Mouse (Mus musculus) c-Kit-positive CD71-positive TER-119-negative erythroid progenitor cells, embryonic 14.5 days (primary cell): ENCODE results near the gene Evx1.
"Not testable (repeated sequence)": the region's sequence is repeated elsewhere in the genome, so short reads cannot be mapped to it uniquely, and the experiment has no call there.

Source experiments
- DNase-seq: peaks from one replicate; pipeline ENCODE4 v3.0.0-alpha.2; 2013; ENCODE audit warnings: low read depth

Gene Evx1

GRCm38 (mm10) chr6:52321826-52322315 lies 8.6 kb downstream of the Evx1 start:
- no peak for DNase-seq

- DNase-seq, result no peak
These were observed 9.5 kb downstream of the Evx1 start for GRCm38 (mm10) chr6:52322721-52323215.

DNA sequence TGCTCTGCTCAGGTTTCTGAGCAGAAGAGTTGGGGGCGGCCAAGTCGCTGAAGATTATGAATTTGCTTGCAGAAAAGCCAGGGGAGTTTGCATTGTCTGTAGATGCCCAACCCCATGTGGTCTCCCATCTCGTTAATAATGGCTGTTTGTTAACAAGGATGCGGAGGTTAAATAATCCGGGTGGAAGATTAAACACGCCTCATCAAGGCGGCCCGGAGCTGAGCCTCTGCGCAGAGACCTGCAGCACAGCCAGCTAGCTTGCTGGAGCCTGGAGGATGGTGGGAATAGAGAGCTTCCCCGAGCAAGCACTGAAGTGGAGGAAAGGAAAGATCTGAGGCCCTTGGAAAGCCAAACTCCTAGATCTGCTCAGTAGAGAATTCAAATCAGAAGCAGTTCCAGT lies 10.0 kb downstream of the Evx1 start:
- no peak for DNase-seq

DNA sequence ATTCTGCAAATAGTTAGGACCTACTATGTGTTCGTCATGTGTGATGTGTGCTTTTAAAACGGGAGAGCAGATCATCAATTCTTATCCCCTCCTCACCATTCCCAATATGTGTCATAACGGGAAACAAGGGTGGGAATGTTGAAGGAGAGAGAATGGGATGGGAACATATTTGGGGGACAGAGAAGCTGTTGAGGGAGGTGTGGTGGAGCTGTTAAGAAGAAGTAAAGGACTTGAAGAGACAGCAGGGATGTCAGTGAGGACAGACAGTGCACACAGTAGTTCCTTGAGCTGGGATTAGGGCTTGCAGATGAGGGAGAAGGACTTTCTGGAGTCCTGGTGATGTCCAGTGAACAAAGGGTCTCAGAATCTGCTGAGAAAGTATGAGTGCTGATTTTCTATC lies 10.8 kb downstream of the Evx1 start:
- DNase-seq, result no peak

DNA sequence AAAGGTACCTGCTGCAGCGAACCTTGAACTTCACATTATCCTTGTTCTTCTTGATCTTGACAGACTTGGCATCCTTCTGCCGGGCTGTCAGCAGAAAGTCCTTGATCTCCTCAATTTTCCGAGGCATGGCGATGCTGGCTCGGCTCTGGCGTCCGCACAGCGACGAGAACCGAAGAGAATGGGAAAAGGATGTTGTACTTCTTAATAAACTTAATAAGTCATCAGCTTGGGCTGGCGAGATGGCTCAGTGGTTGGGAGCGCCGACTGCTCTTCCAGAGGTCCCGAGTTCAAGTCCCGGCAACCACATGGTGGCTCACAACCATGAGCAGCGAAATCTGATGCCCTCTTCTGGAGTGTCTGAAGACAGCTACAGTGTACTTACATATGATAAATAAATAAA lies 33.5 kb downstream of the Evx1 start:
- DNase-seq, result not testable (repeated sequence)

DNA sequence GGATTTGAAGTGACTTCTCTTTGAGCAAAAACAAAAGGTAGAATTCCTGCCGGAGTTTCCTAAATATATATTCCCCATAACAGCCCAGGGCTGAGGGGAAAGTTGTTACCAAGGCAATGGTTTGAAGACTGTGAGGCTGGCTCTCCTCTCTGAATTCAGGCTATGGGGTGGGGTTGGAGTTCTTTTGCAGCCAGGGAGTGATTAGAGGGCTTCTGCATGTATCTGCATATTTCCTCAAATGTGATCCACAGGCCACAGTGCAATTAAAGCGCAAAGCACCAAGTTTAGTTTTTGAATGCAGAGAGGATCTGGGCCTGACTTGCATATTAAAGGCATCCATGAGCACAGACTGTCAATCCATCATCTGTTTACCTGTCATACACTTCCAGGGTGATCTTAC lies 52.7 kb downstream of the Evx1 start:
- DNase-seq, result no peak

- no peak for DNase-seq
These were observed 53.2 kb downstream of the Evx1 start for GRCm38 (mm10) chr6:52366533-52366932.

DNA sequence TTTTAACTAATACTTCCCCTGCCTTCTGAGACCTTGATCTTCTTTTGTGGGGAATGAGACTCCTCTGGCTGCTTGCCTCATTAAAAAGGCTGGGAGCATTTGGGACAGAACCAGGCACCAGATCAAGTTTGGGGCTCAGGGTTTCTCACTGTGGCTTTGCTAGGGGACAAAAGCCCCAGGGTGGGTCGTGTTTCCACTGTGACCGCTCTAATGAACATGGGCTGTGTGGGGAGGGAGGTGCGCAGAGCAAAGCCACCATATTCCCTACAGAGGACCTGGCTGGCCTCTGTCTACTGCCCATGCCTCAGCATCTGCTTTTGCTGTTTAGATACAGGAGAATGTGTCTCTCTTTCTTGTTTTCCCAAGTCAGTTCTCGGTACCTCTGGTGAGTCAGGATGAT lies 53.8 kb downstream of the Evx1 start:
- DNase-seq, result no peak
